32 mouse cellular contexts compared by ENCODE assay signal in genomic region chr5:76645091-76645868, GRCm38 (mm10). TPM values are rescaled to one million over a fixed set of nuclear protein-coding genes. Genes with fewer than 3 reads are reported as not detected.
"Had no signal": no experiment of that assay in that cellular context is flagged by ENCODE, and none has a peak within 500 bp of the region (broad histone marks: within the 10 kb centered on the region; RNA-seq: fewer than 3 reads in every experiment).

No protein-coding gene starts in this region.

- H3K9me3 ChIP-seq: limb, embryonic 10.5 days; limb, embryonic 12.5 days; limb, embryonic 13.5 days; limb, embryonic 15.5 days; liver, embryonic 12.5 days; liver, embryonic 13.5 days; liver, embryonic 15.5 days; lung, embryonic 15.5 days; megakaryocyte, embryonic 14.5 days; midbrain, embryonic 10.5 days; midbrain, embryonic 12.5 days; midbrain, embryonic 13.5 days; midbrain, embryonic 15.5 days had no signal

- H3K4me3 ChIP-seq: limb, embryonic 10.5 days; limb, embryonic 12.5 days; limb, embryonic 13.5 days; limb, embryonic 15.5 days; liver, embryonic 12.5 days; liver, embryonic 13.5 days; liver, embryonic 15.5 days; lung, embryonic 15.5 days; megakaryocyte, embryonic 14.5 days; midbrain, embryonic 10.5 days; midbrain, embryonic 12.5 days; midbrain, embryonic 13.5 days; midbrain, embryonic 15.5 days; myocyte had no signal

- H3K27ac ChIP-seq: limb, embryonic 10.5 days; limb, embryonic 12.5 days; limb, embryonic 13.5 days; limb, embryonic 15.5 days; liver, embryonic 12.5 days; liver, embryonic 13.5 days; liver, embryonic 14.5 days; liver, embryonic 15.5 days; lung, embryonic 15.5 days; macrophage; midbrain, embryonic 10.5 days; midbrain, embryonic 12.5 days; midbrain, embryonic 13.5 days; midbrain, embryonic 15.5 days had no signal

- H3K4me2 ChIP-seq: limb, embryonic 12.5 days; limb, embryonic 13.5 days; limb, embryonic 15.5 days; liver, embryonic 11.5 days; liver, embryonic 12.5 days; liver, embryonic 13.5 days; liver, embryonic 15.5 days; lung, embryonic 14.5 days; lung, embryonic 15.5 days; midbrain, embryonic 11.5 days; midbrain, embryonic 12.5 days; midbrain, embryonic 13.5 days; midbrain, embryonic 15.5 days had no signal

- H3K4me1 ChIP-seq: limb, embryonic 10.5 days; limb, embryonic 12.5 days; limb, embryonic 13.5 days; limb, embryonic 15.5 days; liver, embryonic 15.5 days; lung, embryonic 15.5 days; midbrain, embryonic 12.5 days; midbrain, embryonic 13.5 days; midbrain, embryonic 15.5 days had no signal

- DNase-seq: left cerebral cortex, postnatal 4 days; liver; liver, embryonic 13.5 days; liver, postnatal 0 days; lung, adult 18-20 months; lung, adult 2 months; lung, embryonic 14.5 days; lung, postnatal 10 days; lung, postnatal 14 days; lung, postnatal 36 days; lung, postnatal 4 days; midbrain, embryonic 14.5 days had no signal

- H3K27me3 ChIP-seq: limb, embryonic 12.5 days; limb, embryonic 13.5 days; limb, embryonic 15.5 days; liver, embryonic 12.5 days; liver, embryonic 13.5 days; liver, embryonic 15.5 days; lung, embryonic 15.5 days; megakaryocyte, embryonic 14.5 days; midbrain, embryonic 12.5 days; midbrain, embryonic 13.5 days; midbrain, embryonic 15.5 days had no signal

- ATAC-seq: liver, embryonic 12.5 days; liver, postnatal 0 days; lung, postnatal 0 days; midbrain, embryonic 13.5 days; midbrain, embryonic 15.5 days; midbrain, embryonic 16.5 days had no signal

- H3K9ac ChIP-seq: limb, embryonic 12.5 days; limb, embryonic 13.5 days; limb, embryonic 15.5 days; liver, embryonic 12.5 days; liver, embryonic 13.5 days; liver, embryonic 14.5 days; liver, embryonic 15.5 days; liver, postnatal 0 days; lung, embryonic 14.5 days; lung, embryonic 15.5 days; midbrain, embryonic 12.5 days; midbrain, embryonic 13.5 days; midbrain, embryonic 15.5 days had no signal

RNA-seq across cellular contexts. Expression of gene C530008M17Rik, which starts 11.0 kb away (rescaled TPM):
- total RNA-seq: monocyte, adult 5-6 weeks had no signal
